Mouse (Mus musculus): ENCODE measurements at regions not wholly inside any gene's neighbourhood (a gene's known extent, or its start where the extent isn't known, plus 50 kb on each side); places are given as distances from the start of the nearest gene placed in this dataset.

DNA sequence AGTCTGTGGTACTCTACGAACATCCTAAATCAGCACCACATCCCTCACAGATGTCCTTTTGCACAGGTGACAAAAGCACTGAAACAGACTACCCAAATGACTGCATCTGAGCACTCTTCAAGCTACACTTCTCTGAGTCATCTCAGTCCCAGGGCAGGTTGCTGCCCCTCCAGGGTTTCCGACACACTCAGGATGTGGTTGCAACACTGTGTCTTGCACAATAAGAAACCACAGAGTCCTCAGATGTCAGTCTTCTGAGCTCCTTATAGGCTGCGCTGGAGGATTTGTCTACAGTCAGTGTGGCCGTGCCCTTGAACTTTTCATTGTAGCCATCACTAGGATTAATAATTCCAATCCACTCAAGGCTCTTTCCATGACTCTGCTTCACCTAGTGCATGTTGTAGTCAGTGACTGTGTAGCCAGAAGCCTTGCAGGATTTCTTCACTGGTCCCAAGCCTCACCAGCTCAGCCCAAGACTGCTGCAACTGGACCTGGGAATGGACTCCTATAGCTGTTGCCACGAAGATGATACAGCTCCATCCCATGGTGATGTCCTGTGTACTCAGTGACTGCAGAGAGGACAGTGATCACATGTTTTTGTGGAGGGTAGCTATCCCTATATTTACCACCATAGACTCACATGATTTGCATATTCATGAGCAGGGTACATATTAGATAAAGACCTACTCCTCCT is 1103.3 kb upstream of the Tenm3 start:
- DNase-seq = no peak

DNA sequence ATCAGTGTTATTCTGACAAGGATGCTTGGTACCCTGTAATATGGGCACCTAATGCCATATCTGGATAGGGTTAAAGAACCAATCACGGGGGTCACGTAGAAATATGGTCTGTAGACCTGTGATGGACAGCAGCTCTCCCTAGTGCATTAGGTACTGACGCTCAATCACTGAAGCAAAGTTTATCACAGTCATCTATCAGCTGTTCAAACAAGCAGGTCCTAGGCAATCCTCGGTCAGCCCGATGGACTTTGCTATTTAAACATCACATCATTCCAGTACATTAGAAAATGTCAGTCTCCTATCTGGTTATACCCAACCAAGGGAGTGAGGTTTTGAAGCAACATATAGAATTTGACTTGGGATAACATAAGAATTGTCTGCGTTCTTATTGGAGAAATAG is 1088.4 kb upstream of the Tenm3 start:
- DNase-seq = no peak

DNA sequence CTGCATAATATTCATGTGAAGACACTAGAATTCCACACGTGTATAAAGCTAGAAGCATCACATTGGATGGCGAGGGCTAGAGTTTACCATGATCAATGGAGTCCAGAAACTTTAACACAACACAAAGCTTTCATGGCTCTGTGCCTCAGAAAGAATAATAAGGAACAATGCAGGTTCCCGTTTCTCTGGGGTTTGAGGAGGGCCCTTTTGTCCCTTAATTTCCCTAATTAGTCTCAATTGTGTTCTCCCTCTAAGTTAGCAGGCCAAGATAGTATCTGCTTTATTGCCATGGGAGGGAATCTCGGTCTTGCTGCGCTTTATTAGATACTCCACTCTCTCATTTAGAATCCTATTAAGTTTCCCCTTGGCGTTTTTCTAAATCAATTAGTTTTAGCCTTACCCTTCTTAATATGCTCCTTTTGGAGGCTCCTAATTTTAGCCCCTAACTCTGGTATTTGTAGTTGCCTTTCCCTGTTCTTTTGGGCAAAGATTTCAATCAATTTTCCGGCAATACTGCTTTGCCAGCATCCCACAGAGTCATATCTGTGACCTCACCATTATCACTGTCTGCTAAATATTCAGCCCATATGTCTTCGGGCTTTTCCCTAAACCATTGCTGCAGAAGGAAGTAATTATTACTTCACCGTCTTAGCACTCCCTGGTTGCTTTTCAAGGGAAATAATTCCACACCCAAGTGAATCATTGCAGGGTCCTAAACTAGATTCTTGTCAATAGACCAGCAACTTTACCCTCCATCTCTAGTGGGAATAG is 1082.8 kb upstream of the Tenm3 start:
- DNase-seq = no peak

DNA sequence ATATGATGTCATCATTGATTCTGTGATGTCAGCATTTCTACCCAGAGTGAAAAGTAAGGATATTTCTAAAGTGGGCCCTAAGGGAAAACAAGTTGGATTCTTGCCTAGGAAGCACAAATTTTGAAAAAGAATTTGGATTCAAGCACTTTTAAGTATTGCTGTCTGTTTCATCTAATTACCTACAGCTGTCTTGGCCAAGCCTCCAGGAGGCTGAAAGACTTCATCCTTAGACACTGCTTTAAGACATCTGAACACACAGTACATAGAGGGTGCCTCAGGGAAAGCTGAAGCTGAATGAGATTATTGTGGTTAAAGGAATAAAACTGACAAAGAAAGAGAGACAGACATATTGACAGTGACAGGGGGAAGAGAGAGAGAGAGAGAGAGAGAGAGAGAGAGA is 1061.3 kb upstream of the Tenm3 start:
- no peak for DNase-seq

DNA sequence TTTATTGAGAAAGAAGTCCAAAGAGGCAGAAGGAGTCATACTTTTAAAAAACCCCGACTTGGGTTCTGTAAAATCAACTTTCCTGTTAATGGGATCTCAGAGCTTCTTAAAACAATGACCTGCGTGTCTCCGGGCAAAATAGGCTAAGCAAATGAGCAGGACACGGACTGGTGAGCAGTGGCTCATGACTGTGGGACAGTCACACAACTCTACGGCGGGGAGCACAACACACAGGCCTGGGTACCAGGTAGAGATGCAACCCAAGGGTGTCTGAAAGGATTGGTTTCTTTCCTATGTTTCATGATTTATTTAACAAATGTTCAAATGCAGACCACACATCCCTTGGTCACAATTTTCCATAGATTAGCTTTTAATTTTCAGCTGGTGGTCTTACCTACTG is 1058.3 kb upstream of the Tenm3 start:
- DNase-seq = no peak

DNA sequence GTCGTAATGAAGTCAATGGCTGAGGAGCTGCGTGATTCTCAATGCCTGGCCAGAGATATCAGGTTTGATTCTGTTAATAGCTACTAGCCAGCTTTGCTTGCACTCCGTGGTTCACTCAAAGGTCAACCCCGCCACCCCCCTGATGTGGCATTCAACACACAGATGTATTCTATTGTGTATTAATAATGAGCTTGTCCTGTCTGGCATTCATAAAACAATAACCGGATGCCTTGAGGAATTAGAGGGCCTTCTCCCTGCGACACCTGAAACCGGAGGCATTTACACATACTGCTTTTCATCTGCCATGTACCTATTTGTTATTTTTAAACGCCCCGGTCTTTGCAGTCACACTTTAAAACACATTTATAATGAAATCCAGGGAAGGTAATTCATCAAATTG is 1057.8 kb upstream of the Tenm3 start:
- DNase-seq = peak; percentile 50

Data from kidney, postnatal 14 days (tissue).